Mouse (Mus musculus) brain, embryonic 14.5 days (tissue): ENCODE data around the gene Pgrmc2.

Experiments
- CTCF ChIP-seq: fragments of 200-500 bp; IDR thresholded peaks from 2 replicates; pipeline ENCODE4 v1.5.1; 2012; ENCODE audit warnings: inconsistent platforms, mild to moderate bottlenecking, moderate library complexity, borderline replicate concordance; ENCODE audit not compliant: insufficient read depth, insufficient read length; ENCODE audit errors: extremely low read depth
- POLR2A ChIP-seq: fragments of 200-500 bp; IDR thresholded peaks from 2 replicates; pipeline ENCODE4 v1.6.1; 2012; ENCODE audit warnings: mild to moderate bottlenecking, inconsistent platforms, borderline replicate concordance; ENCODE audit not compliant: poor library complexity, insufficient read depth, insufficient read length, severe bottlenecking; ENCODE audit errors: extremely low read depth

DNA sequence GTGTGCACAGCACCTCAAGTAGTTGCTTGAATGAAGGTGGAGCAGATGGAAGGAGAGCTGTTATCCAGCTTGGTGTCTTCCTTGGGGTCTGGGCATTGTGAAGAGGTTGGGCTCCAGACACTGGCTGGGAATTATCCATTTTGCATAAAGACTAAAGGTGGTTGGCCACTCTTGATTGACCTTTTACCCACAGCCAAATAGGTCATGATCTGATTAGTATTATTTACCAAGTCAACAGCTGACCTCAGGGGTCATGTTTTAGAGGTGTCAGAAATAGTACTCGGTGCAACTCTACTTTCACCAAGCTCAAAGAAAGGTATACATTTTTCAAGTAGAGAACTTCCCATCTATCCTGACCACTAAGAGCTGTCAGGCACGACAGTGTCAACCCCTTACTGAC is 17.5 kb downstream of the Pgrmc2 start:
- TF ChIP-seq POLR2A (no peak), CTCF (no peak)
